Mouse (Mus musculus) thymus, adult 18-20 months (tissue): Measurements from ENCODE around the gene Jtb.

Source experiments
- DNase-seq, 2 experiments: peaks; one replicate each; pipeline ENCODE4 v3.0.0; 2022; ENCODE audit warnings: mixed read lengths in 2 of 2

The Jtb gene

DNA sequence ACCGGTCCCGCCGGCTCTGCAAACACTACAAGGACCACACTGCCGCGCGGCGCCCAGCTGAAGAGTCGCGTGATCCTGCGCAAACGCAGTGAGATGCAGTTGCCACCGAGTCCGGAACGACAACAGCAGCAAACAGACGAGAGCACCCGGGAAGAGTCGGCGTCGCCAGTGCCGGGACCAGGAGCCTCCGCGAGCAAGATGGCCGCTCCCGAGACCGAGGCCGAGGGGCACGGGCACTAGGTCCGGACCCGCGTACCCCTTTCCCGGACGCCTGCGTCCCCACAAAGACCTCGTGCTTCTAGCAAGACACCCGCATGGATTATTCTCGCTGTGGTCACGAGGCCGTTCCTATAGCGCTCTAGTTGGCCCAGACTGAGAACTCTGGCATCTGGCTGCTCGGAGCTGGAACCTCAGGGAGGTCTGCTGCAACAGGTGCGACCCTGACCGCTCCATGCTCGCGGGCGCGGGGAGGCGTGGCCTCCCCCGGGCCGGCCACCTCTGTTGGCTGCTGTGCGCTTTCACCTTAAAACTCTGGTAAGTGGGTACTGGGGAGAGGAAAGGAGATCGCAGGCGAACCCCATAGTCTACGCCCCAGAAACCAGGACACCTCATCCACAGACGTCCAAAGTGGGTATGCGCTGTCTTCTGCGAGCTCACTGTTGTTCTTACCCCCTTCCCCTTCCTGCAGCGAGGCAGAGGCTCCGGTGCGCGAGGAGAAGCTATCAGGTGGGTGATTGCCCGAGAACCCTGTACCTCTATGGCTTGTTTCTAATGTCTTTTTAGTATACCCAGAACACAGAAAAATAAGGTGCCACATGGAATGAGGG lies at the start of gene Jtb:
Jtb (plus strand) TSS at position 91 of the 827 bp plus-strand sequence.
- peak; percentile 91 to 92 for DNase-seq

DNA sequence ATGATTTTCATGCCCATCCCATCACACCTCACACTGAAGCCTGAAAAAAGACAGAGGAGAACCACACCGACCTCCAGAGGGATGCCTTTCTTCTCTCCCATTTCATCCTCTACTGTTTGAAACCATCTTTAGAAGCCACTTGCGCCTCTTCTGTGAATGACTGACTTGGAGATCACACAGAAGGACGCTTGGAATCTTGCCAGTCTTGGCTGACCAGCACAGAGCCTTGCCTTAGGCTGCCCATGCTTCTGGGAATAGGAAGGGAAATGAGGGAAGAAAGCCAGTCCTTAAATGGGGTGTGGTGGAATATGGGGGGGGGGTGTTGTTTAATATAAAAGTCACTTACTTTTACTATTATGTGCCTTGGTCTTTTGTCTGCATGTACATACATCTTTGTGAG lies 47.8 kb upstream of the Jtb start:
- no peak for DNase-seq

DNA sequence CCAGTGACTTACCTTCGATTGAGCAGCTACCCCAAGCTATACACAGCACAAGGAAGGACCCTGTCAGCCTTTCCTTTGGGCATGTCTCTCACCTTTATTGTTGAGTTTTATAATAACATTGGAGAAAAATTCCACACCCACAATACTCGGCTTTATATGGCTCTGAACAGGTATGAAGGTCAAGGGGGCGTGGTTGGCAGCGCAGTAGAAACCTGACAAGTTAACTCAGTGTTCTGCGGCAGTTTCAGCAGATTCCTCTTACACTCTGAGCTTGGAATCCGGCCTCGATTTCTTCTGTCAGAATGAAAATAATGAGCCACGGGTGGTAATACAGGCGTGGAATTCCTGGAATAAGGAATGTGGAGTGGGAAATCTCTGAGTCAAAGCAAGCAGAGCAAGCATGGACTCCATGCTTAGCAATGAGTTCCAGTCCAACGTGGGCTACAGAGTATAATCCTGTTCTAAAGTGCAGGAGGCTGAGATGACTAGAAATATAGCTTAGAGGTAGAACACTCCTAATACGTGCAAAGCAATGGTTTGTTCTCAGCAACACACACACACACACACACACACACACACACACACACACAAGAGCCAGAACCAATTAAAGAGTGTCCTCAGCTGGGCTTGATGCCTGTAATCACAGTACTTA lies 40.4 kb upstream of the Jtb start:
- no peak for DNase-seq

GRCm38 (mm10) chr3:90194759-90195158 lies 36.6 kb upstream of the Jtb start:
- no peak for DNase-seq

DNA sequence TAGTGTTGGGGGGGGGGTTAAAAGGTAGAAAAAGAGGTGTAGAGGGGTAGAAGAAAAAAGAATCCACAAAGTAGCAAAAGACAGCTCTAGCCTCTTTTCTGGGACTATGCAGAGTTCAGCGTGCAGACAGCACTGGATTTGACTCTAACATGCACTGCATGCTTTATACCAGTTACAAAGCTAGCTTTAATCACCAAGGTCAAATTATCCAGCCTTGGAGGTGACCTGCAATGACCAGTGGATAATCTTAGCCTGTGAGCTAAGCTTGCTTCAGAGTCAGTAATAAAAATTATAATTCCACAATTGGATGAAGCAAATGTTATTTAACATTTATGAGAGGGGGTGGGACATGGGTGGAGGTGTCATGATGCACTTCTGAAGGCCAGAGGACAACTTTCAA lies 35.8 kb upstream of the Jtb start:
- no peak for DNase-seq

GRCm38 (mm10) chr3:90197548-90197947 lies 33.8 kb upstream of the Jtb start:
- no peak for DNase-seq

GRCm38 (mm10) chr3:90202884-90203283 lies 28.5 kb upstream of the Jtb start:
- no peak for DNase-seq

DNA sequence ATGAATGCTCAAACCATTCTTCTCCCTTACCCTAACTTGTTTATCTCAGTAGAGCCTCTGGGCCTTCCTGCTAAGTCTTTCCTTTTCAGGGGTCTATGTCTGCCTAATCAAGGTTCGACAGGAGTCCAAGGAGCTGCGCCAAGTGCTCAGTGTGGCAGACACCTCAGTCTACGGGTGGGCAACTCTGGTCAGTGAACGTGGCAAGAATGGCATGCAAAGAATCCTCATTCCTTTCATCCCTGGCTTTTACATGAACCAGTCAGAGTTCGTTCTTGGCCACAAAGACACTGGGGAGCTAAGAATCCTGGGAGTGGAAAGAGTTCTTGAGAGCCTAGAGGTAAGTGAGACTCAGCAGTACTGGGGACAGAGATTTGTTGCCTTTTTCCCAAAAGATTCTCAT lies 27.8 kb upstream of the Jtb start:
- no peak for DNase-seq

- DNase-seq: no peak
These were observed 26.8 kb upstream of the Jtb start for GRCm38 (mm10) chr3:90204582-90204981.

- DNase-seq: no peak
These were observed 22.7 kb upstream of the Jtb start for GRCm38 (mm10) chr3:90208662-90209061.

- no peak for DNase-seq
These were observed 21.4 kb upstream of the Jtb start for GRCm38 (mm10) chr3:90209908-90210566.

GRCm38 (mm10) chr3:90211475-90212398 lies 19.7 kb upstream of the Jtb start:
- no peak for DNase-seq

- no peak for DNase-seq
These were observed 18.7 kb upstream of the Jtb start for GRCm38 (mm10) chr3:90212723-90213122.

DNA sequence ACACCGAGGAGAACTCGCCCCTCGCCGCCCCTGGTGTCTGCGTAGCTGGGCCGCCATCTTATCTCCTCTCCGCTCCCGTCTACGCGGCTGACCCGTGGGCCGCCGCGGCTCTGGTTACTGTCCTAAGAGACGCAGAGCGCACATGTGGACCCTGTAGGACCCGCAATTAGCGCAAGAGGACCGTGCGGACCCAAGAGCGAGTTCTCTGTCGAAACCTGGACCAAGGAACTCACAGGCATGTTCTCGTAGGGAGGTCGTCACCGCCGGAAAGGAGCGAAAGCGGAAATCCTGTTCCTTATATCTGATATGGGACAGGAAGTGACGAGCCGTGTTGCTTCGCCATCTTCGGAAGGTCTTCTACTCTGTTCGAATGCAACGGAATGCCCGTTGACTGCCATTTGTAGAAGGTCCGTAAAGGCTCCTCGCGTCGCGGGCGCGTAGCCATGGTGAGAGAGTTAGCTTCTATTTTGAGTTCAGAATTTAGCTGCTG lies 18.0 kb upstream of the Jtb start, which contains the start of the genes Rps27 and Rab13:
Rps27 (minus strand) TSS at position 275 of the 490 bp plus-strand sequence.
Rab13 (plus strand) TSS at position 319 of the 490 bp plus-strand sequence.
- DNase-seq: peak; percentile 74 to 87

DNA sequence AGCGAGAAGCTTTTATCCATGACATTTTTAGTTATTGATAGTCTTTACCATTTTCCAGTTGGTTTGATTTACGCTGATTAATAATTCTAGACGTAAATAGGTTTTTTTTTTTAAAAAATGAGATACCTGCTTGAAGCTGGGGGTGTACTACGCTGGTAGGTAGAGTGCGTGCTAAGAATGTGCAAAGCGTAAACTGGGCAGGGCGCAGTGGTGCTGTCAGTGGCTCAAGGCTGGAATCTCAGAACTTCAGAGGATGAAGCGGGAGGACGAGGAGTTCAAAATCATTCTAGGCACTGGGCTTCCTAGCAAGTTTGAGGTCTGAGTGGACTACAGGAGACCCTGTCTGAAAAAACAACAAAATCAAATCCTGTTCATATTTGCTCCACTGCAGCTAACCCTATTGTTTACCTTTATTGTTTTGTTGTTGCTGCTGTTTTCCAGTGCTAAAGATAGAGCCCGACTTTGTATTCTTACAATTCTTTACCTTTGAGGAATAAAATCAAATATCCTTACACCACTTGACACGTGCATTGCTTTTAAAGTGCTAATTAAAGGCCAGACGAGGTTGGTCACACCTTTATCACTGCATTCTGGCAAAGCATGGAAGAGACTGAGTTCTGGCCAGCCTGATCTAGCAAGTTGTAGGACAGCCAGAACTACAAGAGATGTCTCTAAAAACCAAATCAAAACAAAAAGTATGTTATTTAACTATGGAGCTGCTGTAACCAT lies 17.3 kb upstream of the Jtb start:
- DNase-seq: no peak

- DNase-seq: no peak
These were observed 15.5 kb upstream of the Jtb start for GRCm38 (mm10) chr3:90215825-90216380.

GRCm38 (mm10) chr3:90220088-90220487 lies 11.3 kb upstream of the Jtb start:
- DNase-seq: no peak

- DNase-seq: peak in 1 of 2 experiments; percentile 33
These were observed 10.9 kb upstream of the Jtb start for GRCm38 (mm10) chr3:90220531-90220951.

- DNase-seq: no peak
These were observed 10.3 kb upstream of the Jtb start for GRCm38 (mm10) chr3:90221123-90221522.

DNA sequence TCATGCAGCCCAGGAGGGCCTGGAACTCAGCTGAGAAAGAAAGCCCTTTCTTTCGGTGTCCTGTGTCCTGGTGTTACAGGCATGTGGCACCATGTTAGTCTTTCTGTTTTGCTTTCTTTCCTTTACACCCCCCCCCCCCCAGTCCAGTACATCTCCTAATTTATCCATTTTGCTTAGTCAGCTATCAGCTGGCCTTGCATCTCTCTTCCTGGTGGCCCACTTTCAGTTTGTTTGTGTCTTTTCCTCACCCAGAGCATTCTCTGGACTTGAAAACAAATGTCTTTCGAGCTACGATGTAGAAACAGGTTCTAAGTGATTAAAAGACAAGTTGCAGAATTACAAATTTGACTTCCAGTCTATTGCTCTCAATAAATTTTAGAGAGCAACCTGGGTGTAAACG lies 8.9 kb upstream of the Jtb start:
- no peak for DNase-seq

GRCm38 (mm10) chr3:90222941-90223340 lies 8.5 kb upstream of the Jtb start:
- DNase-seq: no peak
